Mouse (Mus musculus) heart, postnatal 0 days (tissue): ENCODE measurements at regions not wholly inside any gene's neighbourhood (a gene's known extent, or its start where the extent isn't known, plus 50 kb on each side); places are given as distances from the start of the nearest gene placed in this dataset.

Experiments
- CTCF ChIP-seq: IDR thresholded peaks from 2 replicates; pipeline ENCODE4 v1.5.1; 2016; ENCODE audit warnings: antibody characterized with exemption, control low read depth, low read depth
- EP300 ChIP-seq: IDR thresholded peaks from 2 replicates; pipeline ENCODE4 v1.6.1; 2016; ENCODE audit warnings: antibody characterized with exemption, low read depth

DNA sequence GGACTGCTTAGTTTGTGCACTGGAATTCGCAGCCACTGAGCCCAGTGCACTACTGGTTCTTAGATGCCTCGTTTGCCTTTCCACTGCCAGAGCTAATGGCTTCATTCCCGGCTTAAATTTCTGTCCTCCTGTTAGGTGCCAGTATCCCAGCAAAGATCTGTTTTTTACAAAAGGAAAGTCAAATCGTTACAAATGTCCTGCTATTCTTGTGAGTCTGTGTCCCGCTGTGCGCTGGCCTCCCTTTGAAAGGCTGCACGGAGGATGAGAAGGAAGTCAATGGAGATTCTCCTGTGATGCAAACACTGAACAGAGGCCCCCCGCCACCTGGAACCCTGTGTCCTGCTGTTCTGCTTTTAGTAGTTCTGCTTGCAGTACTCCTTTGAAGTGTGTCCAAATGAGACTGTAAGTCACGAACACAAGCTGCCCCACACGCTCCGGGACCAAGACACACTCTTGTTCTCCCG, 74.0 kb upstream of the Ddit4l start:
- TF ChIP-seq CTCF (no peak), EP300 (no peak)
